Mouse (Mus musculus) embryonic facial prominence, embryonic 13.5 days (tissue): Measurements from ENCODE around the gene Cd248. TPM values are rescaled to one million over a fixed set of nuclear protein-coding genes. Genes with fewer than 3 reads are reported as not detected.

Experiments
- ATAC-seq: fragments of 200-750 bp; cut with Nextera tagmentation; 2 replicates; pipeline ENCODE4 v1.8.0; 2017; ENCODE audit warnings: low read depth; ENCODE audit not compliant: insufficient number of reproducible peaks, insufficient read depth, low FRiP score, low TSS enrichment
- H3K27ac ChIP-seq: fragments of 300-500 bp; sonication (generic); 2 replicates; pipeline ENCODE4 v1.5.1; 2015; ENCODE audit warnings: moderate library complexity, mild to moderate bottlenecking, inconsistent platforms
- H3K27me3 ChIP-seq: fragments of 300-500 bp; sonication (generic); 2 replicates; pipeline ENCODE4 v1.6.1; 2015; ENCODE audit warnings: mild to moderate bottlenecking, inconsistent platforms
- H3K36me3 ChIP-seq: fragments of 300-500 bp; sonication (generic); 2 replicates; pipeline ENCODE4 v1.6.1; 2015; ENCODE audit warnings: mild to moderate bottlenecking, inconsistent platforms
- H3K4me1 ChIP-seq: fragments of 300-500 bp; sonication (generic); 2 replicates; pipeline ENCODE4 v1.6.1; 2015; ENCODE audit warnings: inconsistent platforms
- H3K4me2 ChIP-seq: fragments of 300-500 bp; sonication (generic); 2 replicates; pipeline ENCODE4 v1.6.1; 2015; ENCODE audit warnings: moderate library complexity, mild to moderate bottlenecking, inconsistent platforms
- H3K4me3 ChIP-seq: fragments of 300-500 bp; sonication (generic); 2 replicates; pipeline ENCODE4 v1.5.1; 2015; ENCODE audit warnings: mild to moderate bottlenecking, inconsistent platforms
- H3K9ac ChIP-seq: fragments of 300-500 bp; sonication (generic); 2 replicates; pipeline ENCODE4 v1.6.1; 2015; ENCODE audit warnings: mild to moderate bottlenecking, inconsistent platforms
- H3K9me3 ChIP-seq: fragments of 300-500 bp; sonication (generic); 2 replicates; pipeline ENCODE4 v1.6.1; 2016; ENCODE audit warnings: inconsistent platforms
- WGBS: fragments of 180-500 bp; shearing (Covaris S2); methylation state at CpG from one replicate; pipeline ENCODE4 v1.1.7; 2015; ENCODE audit warnings: mixed read lengths; 5-methylcytosine and 5-hydroxymethylcytosine counted together
- polyA plus RNA-seq: library from polyadenylated mRNA; unstranded; fragments of >200 nt; fragmentation: Nextera tagmentation; extraction: Ambion mirVana; gene quantifications from 2 replicates; pipeline ENCODE4 v1.2.1, GENCODE M21; 2015

Cd248 gene
- polyA plus RNA-seq: 89.1 and 90.6 TPM in 2 replicates

DNA sequence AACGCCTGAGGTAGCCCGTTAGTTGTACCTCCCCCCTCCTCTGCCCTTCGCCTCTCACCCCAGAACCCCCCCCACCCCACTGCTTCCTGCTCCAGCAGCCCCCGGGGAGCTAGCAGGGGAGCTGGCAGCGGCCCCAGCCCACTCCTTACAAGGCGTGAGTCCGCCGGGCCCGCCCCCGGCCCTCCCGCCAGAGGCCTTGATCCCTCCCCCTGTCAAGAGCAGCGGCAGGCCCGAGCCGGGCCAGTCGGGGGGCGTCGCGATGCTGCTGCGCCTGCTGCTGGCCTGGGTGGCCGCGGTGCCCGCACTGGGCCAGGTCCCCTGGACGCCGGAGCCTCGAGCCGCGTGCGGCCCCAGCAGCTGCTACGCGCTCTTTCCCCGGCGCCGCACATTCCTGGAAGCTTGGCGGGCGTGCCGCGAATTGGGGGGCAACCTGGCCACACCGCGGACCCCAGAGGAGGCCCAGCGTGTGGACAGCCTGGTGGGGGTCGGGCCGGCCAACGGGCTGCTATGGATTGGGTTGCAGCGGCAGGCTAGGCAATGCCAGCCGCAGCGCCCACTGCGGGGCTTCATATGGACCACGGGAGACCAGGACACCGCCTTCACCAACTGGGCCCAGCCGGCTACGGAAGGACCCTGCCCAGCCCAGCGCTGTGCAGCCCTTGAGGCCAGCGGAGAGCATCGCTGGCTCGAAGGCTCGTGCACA is at the start of gene Cd248:
Gene Cd248 (plus strand): TSS at position 212 of the 703 bp plus-strand sequence.
- Histone ChIP-seq H3K27me3 (peaks cover 9% of the 10 kb centered on the region; the same call in 1 of the 2 replicates), H3K4me1 (peaks cover 65% of the 10 kb centered on the region), H3K9me3 (no peaks in the 10 kb centered on the region), H3K9ac (peak within 1 kb of the TSS; percentile 93), H3K27ac (peak within 1 kb of the TSS; percentile 99), H3K4me2 (peak within 1 kb of the TSS; percentile 74), H3K4me3 (peak within 1 kb of the TSS; percentile 78), H3K36me3 (no peaks in the 10 kb centered on the region)
- 0 out of 2 replicates have a peak, but pooled peaks have one; percentile 48 for ATAC-seq
- WGBS: 1% methylated on average over 46 of the region's 56 CpGs

- H3K4me3 ChIP-seq: no peak overlapping the region
- 85% methylated on average over 3 of the region's 3 CpGs for WGBS
- no peaks in the 10 kb centered on the region for H3K36me3 ChIP-seq
- H3K27me3 ChIP-seq: no peaks in the 10 kb centered on the region
- no peak overlapping the region for H3K4me2 ChIP-seq
- H3K4me1 ChIP-seq: peaks cover 10% of the 10 kb centered on the region
- ATAC-seq: no peak
- no peak overlapping the region for H3K27ac ChIP-seq
- no peaks in the 10 kb centered on the region for H3K9me3 ChIP-seq
- no peak overlapping the region for H3K9ac ChIP-seq
These were observed 49.7 kb upstream of the Cd248 start for GRCm38 (mm10) chr19:5018191-5018590.

- H3K27me3 ChIP-seq: no peaks in the 10 kb centered on the region
- ATAC-seq: no peak
- 82% methylated on average over 2 of the region's 2 CpGs for WGBS
- no peak overlapping the region for H3K4me2 ChIP-seq
- H3K4me3 ChIP-seq: no peak overlapping the region
- H3K4me1 ChIP-seq: peaks cover 15% of the 10 kb centered on the region
- no peaks in the 10 kb centered on the region for H3K36me3 ChIP-seq
- no peak overlapping the region for H3K27ac ChIP-seq
- H3K9ac ChIP-seq: no peak overlapping the region
- no peaks in the 10 kb centered on the region for H3K9me3 ChIP-seq
These were observed 46.5 kb upstream of the Cd248 start for GRCm38 (mm10) chr19:5021416-5021815.

GRCm38 (mm10) chr19:5023621-5024479 is 44.0 kb upstream of the Cd248 start, which contains the start of gene Slc29a2:
Slc29a2 (plus strand) TSS chr19:5023860.
- H3K9me3 ChIP-seq: no peaks in the 10 kb centered on the region
- peak within 1 kb of the TSS; percentile 92 for H3K4me2 ChIP-seq
- H3K9ac ChIP-seq: peak within 1 kb of the TSS; percentile 79
- H3K27me3 ChIP-seq: no peaks in the 10 kb centered on the region
- peak within 1 kb of the TSS; percentile 67 for H3K4me3 ChIP-seq
- H3K4me1 ChIP-seq: peaks cover 13% of the 10 kb centered on the region
- H3K27ac ChIP-seq: peak within 1 kb of the TSS; percentile 77
- WGBS: under 1% methylated on average over 62 of the region's 62 CpGs
- peaks cover 17% of the 10 kb centered on the region for H3K36me3 ChIP-seq
- ATAC-seq: peak; percentile 87

- no peaks in the 10 kb centered on the region for H3K27me3 ChIP-seq
- H3K4me3 ChIP-seq: no peak overlapping the region
- H3K4me2 ChIP-seq: no peak overlapping the region
- H3K4me1 ChIP-seq: peaks cover 13% of the 10 kb centered on the region
- no peaks in the 10 kb centered on the region for H3K9me3 ChIP-seq
- WGBS: 92% methylated on average over 8 of the region's 8 CpGs
- H3K9ac ChIP-seq: no peak overlapping the region
- ATAC-seq: no peak
- H3K27ac ChIP-seq: no peak overlapping the region
- peaks cover 38% of the 10 kb centered on the region for H3K36me3 ChIP-seq
These were observed 41.8 kb upstream of the Cd248 start for GRCm38 (mm10) chr19:5026111-5026510.

DNA sequence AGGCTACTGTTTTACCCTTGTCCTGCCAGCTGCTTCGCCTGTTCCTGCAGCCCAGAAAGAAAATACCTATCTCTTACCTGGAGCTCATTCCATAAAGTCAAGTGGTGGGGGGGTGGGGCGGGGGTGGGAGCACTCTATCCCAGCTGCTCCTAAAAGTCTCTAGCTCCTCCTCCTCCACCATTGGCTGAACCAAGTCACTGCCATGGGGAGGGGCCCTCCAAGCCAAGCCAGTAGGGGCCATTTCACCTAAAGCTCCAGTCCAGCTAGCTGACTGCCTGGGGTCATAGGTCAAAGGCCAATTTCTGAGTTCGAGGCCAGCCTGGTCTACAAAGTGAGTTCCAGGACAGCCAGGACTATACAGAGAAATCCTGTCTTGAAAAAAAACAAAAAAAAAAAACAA is 35.2 kb upstream of the Cd248 start:
- WGBS: 74% methylated on average over 3 of the region's 3 CpGs
- no peak overlapping the region for H3K9ac ChIP-seq
- peaks cover 41% of the 10 kb centered on the region for H3K36me3 ChIP-seq
- no peaks in the 10 kb centered on the region for H3K9me3 ChIP-seq
- no peak overlapping the region for H3K4me2 ChIP-seq
- H3K27me3 ChIP-seq: no peaks in the 10 kb centered on the region
- H3K27ac ChIP-seq: no peak overlapping the region
- H3K4me1 ChIP-seq: peaks cover 6% of the 10 kb centered on the region; the same call in 1 of the 2 replicates
- no peak for ATAC-seq
- H3K4me3 ChIP-seq: no peak overlapping the region

DNA sequence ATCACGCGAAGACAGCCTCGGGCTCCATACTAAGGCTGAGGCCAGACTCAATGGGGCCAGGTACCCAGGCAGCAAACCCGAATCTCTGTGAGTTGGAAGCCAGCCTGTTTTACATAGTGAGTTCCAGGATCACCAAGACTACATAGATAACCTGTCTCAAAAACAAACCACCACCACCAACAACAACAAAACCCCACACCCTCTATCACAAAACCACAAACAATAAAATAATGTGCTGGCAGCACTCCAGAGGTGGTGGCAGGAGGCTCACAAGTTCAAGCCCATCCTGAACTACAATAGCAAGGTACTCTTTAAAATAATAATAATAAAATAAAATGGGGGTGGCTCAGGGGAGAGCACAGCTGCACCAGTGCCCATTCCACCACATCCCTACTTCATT is 31.3 kb upstream of the Cd248 start:
- Histone ChIP-seq H3K36me3 (peaks cover 6% of the 10 kb centered on the region), H3K9me3 (no peaks in the 10 kb centered on the region), H3K4me2 (no peak overlapping the region), H3K9ac (0 out of 2 replicates have a peak overlapping the region, but pooled peaks have one; percentile 2), H3K4me3 (no peak overlapping the region), H3K4me1 (peaks cover 27% of the 10 kb centered on the region), H3K27ac (no peak overlapping the region), H3K27me3 (no peaks in the 10 kb centered on the region)
- WGBS: 72% methylated on average over 4 of the region's 4 CpGs
- no peak for ATAC-seq

- 5% methylated on average over 32 of the region's 32 CpGs for WGBS
- peak; percentile 56; the same call in 1 of the 2 replicates for ATAC-seq
- Histone ChIP-seq H3K4me3 (peak overlapping the region; percentile 92), H3K4me2 (peak overlapping the region; percentile 98), H3K4me1 (peaks cover 34% of the 10 kb centered on the region), H3K9ac (peak overlapping the region; percentile 90), H3K27ac (peak overlapping the region; percentile 79), H3K9me3 (no peaks in the 10 kb centered on the region), H3K36me3 (peaks cover 6% of the 10 kb centered on the region; the same call in 1 of the 2 replicates), H3K27me3 (no peaks in the 10 kb centered on the region)
These were observed 30.0 kb upstream of the Cd248 start for GRCm38 (mm10) chr19:5037678-5038571.

GRCm38 (mm10) chr19:5038709-5039156 is 29.1 kb upstream of the Cd248 start, which contains the start of the genes B4gat1 and AC124502.3:
B4gat1 (plus strand) TSS chr19:5038826.
AC124502.3 (plus strand) TSS chr19:5038891.
- WGBS: 0% methylated on average over 41 of the region's 44 CpGs
- ATAC-seq: peak; percentile 87

DNA sequence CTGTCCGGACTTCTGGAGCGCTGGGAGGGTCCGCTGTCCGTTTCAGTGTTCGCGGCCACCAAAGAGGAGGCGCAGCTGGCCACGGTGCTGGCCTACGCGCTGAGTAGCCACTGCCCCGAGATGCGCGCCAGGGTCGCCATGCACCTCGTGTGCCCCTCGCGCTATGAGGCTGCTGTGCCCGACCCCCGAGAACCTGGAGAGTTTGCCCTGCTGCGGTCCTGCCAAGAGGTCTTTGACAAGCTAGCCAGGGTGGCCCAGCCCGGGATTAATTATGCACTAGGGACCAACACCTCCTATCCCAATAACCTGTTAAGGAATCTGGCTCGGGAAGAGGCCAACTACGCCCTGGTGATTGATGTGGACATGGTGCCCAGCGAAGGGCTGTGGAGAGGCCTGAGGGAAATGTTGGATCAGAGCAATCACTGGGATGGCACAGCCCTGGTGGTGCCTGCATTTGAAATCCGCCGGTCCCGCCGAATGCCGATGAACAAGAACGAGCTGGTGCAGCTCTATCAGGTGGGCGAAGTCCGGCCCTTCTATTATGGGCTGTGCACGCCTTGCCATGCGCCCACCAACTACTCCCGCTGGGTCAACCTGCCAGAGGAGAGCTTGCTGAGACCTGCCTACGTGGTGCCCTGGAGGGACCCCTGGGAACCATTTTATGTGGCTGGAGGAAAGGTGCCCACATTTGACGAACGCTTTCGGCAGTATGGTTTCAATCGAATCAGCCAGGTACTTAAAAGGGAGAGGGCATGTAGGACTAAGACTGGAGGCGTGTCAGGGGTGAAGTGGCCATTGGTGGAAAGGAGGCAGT is 28.4 kb upstream of the Cd248 start:
- peak overlapping the region; percentile 98 for H3K4me2 ChIP-seq
- peaks cover 17% of the 10 kb centered on the region for H3K36me3 ChIP-seq
- peak overlapping the region; percentile 90 for H3K9ac ChIP-seq
- peak overlapping the region; percentile 92 for H3K4me3 ChIP-seq
- H3K9me3 ChIP-seq: no peaks in the 10 kb centered on the region
- peaks cover 34% of the 10 kb centered on the region for H3K4me1 ChIP-seq
- 10% methylated on average over 41 of the region's 41 CpGs for WGBS
- 0 out of 2 replicates have a peak, but pooled peaks have one; percentile 22 for ATAC-seq
- H3K27ac ChIP-seq: peak overlapping the region; percentile 79; the same call in 1 of the 2 replicates
- no peaks in the 10 kb centered on the region for H3K27me3 ChIP-seq

More at GRCm38 (mm10) chr19:5038709-5039156, 29.1 kb upstream of the Cd248 start, which contains the start of the genes B4gat1 and AC124502.3:
- Histone ChIP-seq H3K4me2 (peak within 1 kb of the TSS; percentile 98), H3K4me3 (peak within 1 kb of the TSS; percentile 92), H3K36me3 (peaks cover 13% of the 10 kb centered on the region), H3K27me3 (no peaks in the 10 kb centered on the region), H3K9ac (peak within 1 kb of the TSS; percentile 90), H3K4me1 (peaks cover 34% of the 10 kb centered on the region), H3K27ac (peak within 1 kb of the TSS; percentile 79), H3K9me3 (no peaks in the 10 kb centered on the region)
